Mouse (Mus musculus) left cerebral cortex, adult 11 months (tissue): ENCODE measurements at regions not wholly inside any gene's neighbourhood (a gene's known extent, or its start where the extent isn't known, plus 50 kb on each side); places are given as distances from the start of the nearest gene placed in this dataset.

Experiments
- DNase-seq: peaks from one replicate; pipeline ENCODE4 v3.0.0; 2022; ENCODE audit warnings: low spot score

GRCm38 (mm10) chr4:72060605-72061352, 139.9 kb downstream of the Tle1 start:
- no peak for DNase-seq

DNA sequence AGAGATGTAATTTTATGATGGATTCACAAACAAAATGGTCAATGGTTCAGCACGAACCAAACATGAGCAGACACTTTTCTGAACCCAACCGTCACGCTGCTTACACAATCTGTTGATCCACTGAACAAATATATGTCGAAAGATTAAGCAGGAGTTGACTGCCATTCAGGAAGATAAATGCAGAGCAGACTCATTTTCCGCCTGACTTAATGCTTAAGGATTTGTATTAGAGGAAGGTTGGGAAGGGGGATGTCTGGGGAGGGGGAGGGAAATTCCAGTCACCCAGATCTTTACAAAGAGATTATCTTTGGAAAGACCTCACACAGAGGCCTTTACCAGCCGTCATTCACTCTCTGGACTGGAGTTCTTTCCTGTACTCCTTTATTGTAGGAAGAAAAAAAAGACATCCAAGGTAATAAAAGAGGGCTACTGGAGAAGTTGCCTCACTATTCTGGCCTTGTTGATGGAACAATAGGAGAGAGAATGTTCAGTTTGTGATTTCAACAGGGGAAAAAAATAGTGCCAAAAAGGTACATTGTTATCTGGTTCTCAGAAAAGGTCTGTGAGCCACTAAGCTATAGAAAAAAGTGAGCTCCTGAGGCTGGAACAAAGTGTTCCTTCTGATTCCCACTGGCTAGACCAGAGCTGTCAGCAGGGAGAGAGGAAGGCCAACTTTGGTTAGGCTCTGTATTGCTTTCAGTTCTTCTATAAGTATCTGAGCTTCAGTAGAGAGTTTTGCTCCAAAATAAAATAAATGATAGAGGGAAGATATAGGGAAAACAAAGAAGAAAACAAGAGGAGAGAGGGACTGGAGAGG, 150.9 kb downstream of the Tle1 start:
- DNase-seq: no peak

DNA sequence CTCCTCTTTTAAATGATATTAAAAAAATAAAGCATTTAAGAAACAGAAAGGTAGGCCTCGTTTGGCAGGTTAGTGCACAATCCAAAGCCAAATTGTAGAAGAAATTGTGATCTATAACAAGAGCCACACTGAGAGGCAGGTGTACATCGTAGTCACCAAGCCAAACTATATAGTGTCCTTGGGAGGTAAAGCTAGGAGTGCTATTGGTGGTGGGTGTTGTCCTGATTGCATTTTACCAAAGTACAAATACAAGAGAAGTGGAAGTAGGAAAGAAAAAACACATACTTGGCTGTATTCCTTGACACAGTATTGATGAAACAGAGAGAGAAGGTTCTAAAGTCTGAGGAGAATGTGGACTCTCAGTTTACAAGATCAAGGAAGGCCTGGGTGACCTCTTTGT, 178.6 kb downstream of the Tle1 start:
- no peak for DNase-seq

DNA sequence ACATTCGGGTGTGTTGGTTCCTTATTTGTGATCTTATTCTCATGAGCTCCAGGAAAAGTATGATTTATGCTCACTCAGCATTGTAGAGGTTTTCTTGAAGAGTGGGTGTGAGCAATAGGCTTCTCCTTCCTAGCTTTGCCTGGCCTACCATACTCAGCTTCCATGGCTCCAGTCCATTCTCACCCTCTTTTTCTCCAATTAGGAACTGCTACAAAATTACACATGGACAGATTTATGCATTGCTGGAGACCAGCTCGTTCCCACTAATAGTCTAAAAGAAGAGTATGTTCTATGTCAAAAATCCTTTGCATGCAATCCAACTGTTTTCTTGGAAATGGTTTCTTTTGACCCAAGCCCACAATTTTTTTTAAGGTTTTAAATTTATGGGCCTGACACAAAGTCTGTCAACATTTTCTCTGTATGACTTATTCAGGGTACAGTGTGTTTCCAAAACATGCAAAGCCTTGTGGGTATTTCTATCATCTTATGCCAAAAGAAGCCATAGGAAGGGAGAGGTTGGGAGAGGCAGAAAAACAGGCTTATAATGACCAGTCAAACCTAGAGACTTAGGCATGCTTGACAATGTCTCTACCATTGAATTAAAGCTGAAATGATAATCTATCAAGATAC, 186.4 kb downstream of the Tle1 start:
- no peak for DNase-seq

DNA sequence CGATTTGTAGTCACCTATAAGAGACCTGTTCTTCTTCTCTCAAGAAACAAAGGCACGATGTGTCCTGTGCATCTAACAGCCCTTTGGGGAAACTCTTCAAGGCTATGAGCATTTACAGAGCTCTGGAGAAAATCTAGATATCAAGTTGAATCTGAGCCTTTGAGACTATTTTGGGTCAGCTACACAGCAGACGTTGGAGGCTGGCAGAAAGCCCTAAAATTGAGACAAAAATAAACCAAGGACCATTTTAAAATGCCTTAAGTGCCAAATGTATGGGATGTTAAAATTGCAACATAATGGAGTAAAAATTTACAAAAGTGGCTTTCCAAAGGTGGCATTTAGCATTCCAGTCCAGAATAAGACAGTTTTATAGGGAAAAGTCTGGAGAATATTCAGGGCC, 187.1 kb downstream of the Tle1 start:
- peak; percentile 30 for DNase-seq

DNA sequence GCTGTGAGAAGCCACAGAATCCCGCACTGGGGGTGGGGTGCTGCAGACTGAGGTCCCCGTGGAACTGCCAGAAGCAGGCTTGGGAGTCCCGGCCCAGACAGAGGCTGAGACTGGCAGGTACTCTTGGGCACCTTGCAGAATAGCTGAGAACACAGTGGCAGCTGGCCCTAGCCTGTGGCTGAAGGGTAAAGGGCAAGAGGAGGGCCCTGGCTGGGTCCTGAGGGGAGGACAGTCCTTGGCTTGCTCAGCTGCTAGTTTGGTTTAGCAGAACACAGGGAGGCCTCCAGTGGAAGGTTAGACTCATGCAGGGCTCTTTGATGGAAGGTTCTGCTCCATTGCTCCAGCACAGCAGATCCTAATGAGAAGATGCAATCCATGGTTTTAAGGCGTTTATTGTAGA, 190.4 kb downstream of the Tle1 start:
- DNase-seq: no peak

DNA sequence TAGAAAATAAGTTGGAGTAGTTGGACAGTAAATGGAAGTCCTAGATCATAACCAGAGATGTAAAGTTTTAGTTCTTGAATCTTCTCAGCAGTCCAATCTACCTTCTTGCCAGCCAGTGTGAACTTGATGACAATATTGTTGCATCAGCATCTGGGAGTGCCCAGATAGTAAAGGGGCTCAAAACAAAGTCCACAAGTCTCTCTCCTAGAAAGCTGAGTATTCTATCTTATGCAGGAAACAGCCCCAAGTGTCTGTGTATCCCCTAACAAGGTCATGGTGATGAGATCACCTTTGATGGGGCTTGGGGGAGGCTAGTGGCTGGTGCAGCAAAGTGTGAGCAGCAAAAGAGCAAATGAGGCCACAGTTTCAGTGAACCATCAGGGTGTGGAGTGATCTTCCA, 194.8 kb downstream of the Tle1 start:
- DNase-seq: no peak

GRCm38 (mm10) chr4:72001221-72001875, 199.4 kb downstream of the Tle1 start:
- no peak for DNase-seq

- no peak for DNase-seq
These were observed 210.9 kb upstream of the Gm11232 start for GRCm38 (mm10) chr4:71968701-71969100.

DNA sequence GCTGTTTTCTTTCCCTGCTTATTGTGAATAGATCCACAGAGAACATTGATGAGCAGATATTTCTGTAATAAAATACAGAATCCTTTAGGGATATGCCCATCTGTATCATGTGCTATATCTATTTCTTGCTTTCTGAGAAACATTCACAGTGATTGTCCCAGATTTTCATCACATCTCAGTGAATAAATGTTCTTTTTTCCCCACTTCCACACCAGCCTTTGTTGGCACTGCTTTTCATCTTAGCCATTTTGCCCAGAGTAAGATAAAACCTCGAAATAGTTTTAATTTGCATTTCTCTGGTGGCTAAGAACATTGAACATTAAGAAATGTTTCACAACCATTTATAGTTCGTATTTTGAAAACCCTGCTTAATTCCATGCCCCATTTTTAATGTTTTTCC, 195.7 kb upstream of the Gm11232 start:
- peak; percentile 14 for DNase-seq

GRCm38 (mm10) chr4:71933240-71933986, 175.6 kb upstream of the Gm11232 start:
- DNase-seq: no peak

GRCm38 (mm10) chr4:71932818-71933217, 175.1 kb upstream of the Gm11232 start:
- DNase-seq: no peak

DNA sequence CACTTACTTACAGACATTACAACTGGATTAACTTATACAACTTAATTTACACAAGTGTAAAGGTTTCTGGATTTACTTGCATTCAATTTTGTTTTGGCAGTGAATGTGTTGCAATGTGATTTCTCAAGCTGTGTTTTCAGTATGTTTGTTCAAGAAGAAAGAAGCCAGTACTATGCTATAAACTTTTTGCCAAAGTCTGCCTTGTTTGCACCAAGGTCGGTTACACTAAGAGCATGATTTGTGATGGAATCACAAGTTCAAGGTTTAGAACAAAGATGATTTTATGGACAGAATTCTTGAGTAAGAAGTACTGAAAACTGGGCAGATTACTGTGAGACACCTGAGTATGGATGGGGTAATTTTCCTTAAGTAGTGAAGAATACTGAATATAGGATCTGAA, 153.8 kb upstream of the Gm11232 start:
- no peak for DNase-seq

DNA sequence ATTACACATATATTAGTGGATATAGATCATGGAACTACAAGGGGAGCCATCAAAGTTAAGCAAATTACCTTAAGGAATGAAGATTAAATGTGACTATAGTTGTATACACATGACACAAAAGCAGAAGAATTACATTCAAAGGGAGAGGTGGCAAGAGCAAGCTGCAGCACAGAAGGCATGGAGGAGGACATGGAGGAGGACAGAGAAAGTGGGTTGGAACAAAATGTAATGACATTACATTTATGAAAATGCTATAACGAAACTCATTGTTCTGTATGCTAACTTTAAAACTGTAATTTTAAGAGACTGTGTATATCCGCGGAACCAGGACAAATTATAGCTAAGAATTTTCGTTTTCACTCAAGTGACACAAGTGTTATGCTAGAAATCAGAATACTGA, 117.9 kb upstream of the Gm11232 start:
- peak; percentile 14 for DNase-seq

GRCm38 (mm10) chr4:71866948-71867347, 109.2 kb upstream of the Gm11232 start:
- no peak for DNase-seq

DNA sequence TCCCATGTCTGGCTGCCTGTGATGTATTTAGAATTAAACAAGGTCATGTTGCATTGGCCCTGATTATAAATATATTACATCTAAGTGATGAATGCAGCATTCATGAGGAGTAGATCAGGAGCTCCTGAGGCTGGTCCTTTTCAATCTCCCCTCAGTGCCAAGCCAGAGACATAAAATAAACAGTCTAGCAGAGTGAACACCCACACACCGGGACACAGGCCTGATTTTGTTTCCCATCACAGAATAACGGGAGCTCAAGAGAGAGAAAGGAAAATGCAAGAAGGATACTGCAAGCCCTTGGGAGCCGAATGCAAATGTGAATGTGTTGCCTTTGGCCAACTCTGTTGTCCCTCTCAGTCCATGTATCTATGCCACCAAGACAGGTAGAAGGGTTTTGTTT, 84.1 kb upstream of the Gm11232 start:
- no peak for DNase-seq

DNA sequence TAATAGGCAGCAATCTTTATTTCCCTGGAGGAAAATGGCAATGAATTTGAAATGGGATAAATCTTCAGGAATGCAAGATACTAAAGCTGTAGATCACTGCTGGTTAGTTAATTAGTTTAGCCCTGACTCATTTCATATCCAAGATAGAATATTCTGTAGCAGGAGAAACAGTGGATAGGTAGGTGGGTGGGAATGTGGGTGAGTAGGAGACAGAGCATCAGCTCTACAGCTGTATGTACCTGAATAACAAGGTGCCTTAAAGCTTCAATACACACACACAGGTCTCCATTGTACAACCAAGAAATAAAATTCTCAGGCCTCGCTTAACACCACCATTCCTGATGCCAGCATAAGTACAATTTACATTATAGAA, 83.0 kb upstream of the Gm11232 start:
- DNase-seq: no peak

- DNase-seq: no peak
These were observed 82.3 kb upstream of the Gm11232 start for GRCm38 (mm10) chr4:71839803-71840773.

GRCm38 (mm10) chr4:71839134-71839802, 81.5 kb upstream of the Gm11232 start:
- DNase-seq: no peak

GRCm38 (mm10) chr4:71835737-71836136, 78.0 kb upstream of the Gm11232 start:
- no peak for DNase-seq
